Mouse (Mus musculus) heart, adult 2 months (tissue): ENCODE data around the gene Ireb2.

Experiments used
- CTCF ChIP-seq: fragments of 200-600 bp; IDR thresholded peaks from 2 replicates; pipeline ENCODE4 v1.8.1; 2022; ENCODE audit warnings: antibody characterized with exemption, mild to moderate bottlenecking, moderate library complexity
- EP300 ChIP-seq: fragments of 200-500 bp; IDR thresholded peaks from 2 replicates; pipeline ENCODE4 v1.6.1; 2011; ENCODE audit warnings: low read depth, low read length, control low read depth; ENCODE audit not compliant: insufficient read depth
- POLR2A ChIP-seq: fragments of 200-500 bp; IDR thresholded peaks from 2 replicates; pipeline ENCODE4 v1.6.1; 2011; ENCODE audit warnings: mild to moderate bottlenecking, low read depth, low read length, control low read depth; ENCODE audit not compliant: insufficient read depth

- TF ChIP-seq POLR2A (no peak), CTCF (no peak), EP300 (no peak)
Observed at GRCm38 (mm10) chr9:54918191-54918590, 54.6 kb downstream of the Ireb2 start.
